Mouse (Mus musculus) adrenal gland, postnatal 4 days (tissue): ENCODE measurements around the gene Ppp1r27. TPM values are rescaled to one million over a fixed set of nuclear protein-coding genes. Genes with fewer than 3 reads are reported as not detected.
"Not testable (repeated sequence)": the region's sequence is repeated elsewhere in the genome, so short reads cannot be mapped to it uniquely, and the experiment has no call there.

Source experiments
- DNase-seq, 2 experiments: peaks; one replicate each; pipeline ENCODE4 v3.0.0; 2021 to 2022; ENCODE audit warnings: low spot score in 2 of 2, mixed read lengths in 2 of 2
- long read RNA-seq, 2 experiments: library from polyadenylated mRNA; stranded (forward); transcript quantifications; one replicate each; pipeline ENCODE4 v2.0.0; 2021
- total RNA-seq, 2 experiments: library from RNA; stranded (reverse); gene quantifications; 2 replicates each; pipeline ENCODE4 v1.2.3; 2021

The Ppp1r27 gene
- 1 to 10 TPM; 1.3 to 5.6 TPM for total RNA-seq
- long read RNA-seq, experiment 1, transcript Ppp1r27-201 (3 exons, 771 nt), result major isoform, 9 of 11 reads
- long read RNA-seq, experiment 1, partial matches to known transcripts, result 0 of 11 reads
- long read RNA-seq, experiment 1, other reads (novel, unspliced or antisense), result 2 of 11 reads
- long read RNA-seq, experiment 2, partial matches to known transcripts, result 0 of 3 reads
- long read RNA-seq, experiment 2, other reads (novel, unspliced or antisense), result 0 of 3 reads

DNA sequence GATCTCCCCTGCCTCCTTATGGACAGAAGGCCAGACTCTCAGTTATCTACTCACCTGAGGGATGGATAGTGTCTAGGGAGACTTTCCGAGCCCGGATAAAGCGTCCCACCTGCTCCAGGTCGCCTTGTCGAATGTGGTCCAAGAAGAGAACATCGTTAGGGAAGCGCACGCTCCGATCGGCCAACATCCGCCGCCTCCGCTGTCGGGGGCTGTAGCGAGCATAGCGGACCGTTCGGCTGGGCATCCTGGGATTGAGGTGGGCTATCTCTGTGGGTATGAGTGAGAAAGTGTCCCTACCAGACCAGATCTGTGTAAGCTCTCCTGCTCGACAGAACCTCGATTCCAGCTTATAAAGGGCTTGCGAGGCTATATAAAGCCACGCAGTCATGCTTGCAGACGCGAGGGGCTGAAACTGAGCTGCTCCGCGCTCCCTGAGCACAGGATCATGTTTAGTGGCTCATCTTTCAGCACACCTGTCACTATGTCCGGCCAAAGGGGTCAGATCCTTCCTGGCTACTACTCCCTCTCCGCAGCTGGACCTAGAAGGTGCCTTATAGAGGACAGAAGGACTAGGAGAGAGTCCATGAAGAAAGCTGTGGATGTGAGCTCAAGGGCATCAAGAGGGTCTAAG, at the start of gene Ppp1r27:
Gene Ppp1r27 (minus strand): TSS at position 323 of the 631 bp plus-strand sequence.
- no peak for DNase-seq

DNA sequence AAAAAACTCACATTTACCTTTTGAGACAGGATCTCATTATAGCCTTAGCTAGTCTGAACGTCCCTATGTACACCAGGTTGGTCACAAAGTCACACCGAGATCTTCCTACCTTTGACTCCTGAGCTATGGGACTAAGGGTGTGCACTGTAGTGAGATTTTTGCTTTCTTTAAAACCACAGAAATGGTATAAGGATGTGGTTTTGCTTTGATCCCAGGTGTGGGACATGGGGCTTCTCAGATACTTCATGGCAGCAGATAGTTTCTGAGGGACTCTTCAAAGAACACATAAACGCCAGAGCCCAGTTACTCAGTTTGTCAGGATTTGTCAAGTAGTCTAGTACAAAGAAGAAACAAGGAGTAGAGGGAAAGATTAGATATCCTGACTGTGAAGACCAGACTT, 49.8 kb upstream of the Ppp1r27 start:
- DNase-seq, result no peak

DNA sequence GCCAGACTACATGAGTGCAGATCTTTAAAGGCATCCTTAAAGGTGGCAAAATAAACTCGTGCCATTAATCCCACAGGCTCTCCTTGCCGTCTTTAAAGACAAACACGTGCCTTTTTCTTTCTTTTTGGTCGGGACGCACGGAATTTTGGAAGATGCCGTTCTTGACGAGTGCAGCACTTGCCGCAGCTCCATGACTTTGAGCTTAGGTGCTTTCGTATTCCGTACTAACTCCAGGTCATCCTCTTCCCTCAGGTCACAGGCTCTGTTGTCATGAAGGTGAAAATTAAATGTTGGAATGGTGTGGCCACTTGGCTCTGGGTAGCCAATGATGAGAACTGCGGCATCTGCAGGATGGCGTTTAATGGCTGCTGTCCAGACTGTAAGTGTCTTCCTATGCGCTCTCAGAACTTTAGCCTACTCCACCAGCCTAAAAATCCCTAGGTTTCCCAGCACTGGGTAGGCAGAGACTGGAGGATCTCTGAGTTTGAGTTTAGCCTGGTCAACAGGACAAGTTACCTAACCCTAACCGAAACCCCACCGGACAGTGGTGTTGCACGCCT, 48.1 kb upstream of the Ppp1r27 start:
- DNase-seq, result no peak

DNA sequence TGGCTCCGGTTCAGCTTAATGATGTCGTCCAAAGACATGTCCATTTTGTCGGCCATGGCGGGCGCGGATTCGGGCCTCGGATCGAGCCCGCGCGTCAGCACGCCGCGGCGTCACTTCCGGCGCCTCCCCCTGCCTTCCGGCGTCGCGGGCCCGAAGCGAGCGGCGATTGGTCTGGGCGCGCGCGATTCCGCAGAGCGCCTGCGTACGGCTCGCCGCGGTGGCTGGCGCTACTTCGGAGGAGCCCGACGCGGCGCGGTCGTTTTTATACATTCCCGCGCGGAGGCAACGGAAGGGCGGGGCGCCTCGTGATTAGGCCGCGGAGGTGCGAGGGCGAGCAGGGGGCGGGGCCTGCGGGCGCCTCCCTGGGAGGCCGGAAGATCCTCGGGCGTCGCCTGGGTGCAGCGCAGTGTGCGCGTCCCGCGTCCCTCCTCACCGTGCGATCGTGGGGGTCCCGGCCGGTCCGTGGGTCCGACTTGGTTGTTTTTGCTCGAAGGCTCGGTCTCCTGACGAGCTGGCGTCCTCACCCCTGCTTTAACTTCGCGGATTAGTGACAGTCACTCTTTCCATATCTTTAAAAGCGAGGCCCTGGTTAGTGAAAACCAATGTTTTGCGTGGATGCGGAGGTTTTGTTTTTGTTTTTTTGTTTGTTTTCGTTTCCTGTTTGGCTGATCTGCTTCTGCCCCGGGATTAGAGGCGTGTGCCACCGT, 47.5 kb upstream of the Ppp1r27 start, which contains the start of the genes Alyref and Anapc11:
Gene Alyref (minus strand): TSS at position 83 of the 707 bp plus-strand sequence.
Gene Anapc11 (plus strand): TSS at position 139 of the 707 bp plus-strand sequence.
- DNase-seq, result peak; percentile 87 to 95

DNA sequence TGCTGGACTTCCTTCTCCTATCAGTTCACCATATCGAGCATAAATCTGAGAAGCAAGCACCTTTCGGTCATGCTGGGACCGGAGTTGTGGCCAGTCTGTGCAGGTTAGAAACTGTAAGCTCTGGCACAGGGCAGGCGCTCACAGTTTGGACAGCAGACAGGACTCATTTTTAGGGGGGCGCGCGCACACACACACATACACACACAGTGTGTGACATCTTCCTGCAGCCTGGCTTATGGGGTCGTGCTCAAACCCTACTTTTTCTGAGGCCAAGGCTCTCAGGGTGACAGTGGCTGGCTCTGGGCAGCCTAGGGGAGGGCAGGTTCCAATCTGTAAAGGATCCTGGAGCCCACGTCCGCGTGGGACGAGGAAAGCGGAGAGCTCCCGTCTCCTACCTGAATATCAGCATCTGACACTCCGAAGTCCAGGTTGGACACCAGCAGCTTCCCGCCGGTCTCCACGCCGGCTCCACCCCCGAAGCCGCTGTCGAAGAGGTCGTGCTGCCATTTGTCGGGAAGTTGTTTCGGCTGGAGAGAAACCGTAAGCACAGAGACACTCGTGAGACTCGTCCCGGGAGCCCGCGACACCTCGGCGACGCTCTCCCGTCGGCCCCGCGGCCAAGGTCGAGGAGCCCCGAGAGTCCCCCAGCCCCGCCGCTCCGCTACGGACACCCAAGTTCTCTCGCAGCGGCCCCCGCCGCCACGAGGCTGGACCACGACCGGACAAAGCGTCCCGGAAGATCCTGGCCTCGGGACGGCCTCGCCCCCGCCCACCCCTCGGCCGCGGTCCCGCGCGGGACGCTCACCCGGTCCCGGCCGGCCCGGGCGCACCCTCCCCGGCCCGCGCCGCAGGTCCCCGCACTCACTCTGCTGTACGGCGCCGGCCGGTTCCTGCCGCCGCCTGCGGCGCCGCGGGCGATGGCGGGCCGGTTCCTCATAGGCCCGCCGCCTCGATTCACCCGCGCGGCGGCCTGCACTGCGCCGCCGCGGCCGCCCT, 46.6 kb upstream of the Ppp1r27 start:
- DNase-seq, result no peak

DNA sequence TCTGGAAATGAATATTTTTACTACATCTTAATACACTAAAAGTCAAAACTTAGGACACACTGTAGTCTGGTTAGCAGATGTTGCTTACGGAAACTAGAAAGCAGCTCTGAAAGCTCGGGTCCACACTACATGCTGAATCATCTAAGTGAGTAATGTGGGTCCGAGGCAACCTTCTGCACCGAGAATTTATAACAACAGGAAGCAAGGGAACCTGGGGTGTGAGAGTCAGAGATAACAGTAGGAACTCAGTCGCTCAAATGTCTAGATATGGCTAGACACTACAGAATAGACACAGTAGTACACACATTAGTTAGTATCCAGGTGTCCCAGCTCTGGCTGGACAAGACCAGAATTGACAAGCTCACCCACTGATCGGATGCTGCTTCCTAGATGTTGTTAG, 37.6 kb upstream of the Ppp1r27 start:
- no peak for DNase-seq

DNA sequence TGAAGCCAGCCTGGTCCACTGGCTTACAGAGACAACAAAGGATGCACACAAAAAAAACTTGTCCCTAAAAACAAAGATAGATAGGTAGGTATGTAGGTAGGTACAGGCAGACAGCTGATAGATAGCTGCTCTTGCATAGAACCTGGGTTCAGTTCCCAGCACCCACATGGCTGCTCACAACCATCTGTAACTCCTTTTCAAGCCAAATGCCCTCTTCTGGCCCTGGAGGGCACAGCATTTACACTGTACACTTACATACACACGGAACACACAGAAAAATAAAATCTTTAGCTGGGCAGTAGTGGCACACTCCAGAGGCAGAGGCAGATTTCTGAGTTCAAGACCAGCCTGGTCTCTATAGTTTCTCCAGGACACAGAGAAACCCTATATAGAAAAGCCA, 33.0 kb upstream of the Ppp1r27 start:
- no peak for DNase-seq

DNA sequence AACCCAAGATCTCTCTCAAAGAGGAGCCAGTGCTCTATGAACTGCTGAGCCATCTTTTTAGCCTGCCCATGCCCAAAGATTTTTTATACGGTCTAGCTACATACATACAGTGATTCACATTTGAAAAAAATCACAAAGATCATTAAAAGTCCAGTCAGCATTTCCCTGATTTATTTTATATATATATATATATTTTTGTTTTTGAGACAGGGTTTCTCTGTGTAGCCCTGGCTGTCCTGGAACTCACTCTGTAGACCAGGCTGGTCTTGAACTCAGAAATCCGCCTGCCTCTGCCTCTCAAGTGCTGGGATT, 32.0 kb upstream of the Ppp1r27 start:
- not testable (repeated sequence) for DNase-seq

DNA sequence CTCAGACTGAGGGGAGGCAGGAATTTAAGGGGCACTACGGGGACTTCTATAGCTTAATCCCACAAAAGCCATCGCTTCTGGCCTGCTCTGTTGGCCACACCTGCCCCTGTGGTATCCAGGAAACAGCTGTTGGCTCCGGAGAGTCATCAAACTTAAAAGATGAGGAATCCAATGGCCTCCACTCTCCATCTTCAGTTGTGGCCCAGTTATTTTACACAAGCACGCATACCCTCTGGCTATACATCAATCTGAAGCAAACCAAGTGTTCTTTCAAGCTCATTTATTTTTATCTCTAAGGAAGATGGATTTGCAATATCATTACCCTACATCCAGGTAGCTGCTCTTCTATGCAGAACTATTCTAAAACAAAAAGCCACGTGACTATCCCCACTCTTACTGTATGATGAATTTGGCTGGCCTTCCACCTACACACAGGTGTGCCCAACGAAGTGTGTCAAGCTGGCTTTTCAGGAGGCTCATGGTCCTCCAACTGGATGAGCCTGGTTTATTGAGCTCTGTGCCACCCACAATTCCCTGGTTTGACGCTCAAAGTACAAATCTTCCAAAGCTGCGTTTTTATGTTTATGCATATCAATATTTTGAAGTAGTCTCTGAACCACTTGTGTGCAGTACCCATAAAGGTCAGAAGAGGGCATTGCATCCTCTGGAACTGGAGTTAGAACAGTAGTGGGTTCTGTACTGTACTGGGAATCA, 31.5 kb upstream of the Ppp1r27 start:
- DNase-seq, result no peak

DNA sequence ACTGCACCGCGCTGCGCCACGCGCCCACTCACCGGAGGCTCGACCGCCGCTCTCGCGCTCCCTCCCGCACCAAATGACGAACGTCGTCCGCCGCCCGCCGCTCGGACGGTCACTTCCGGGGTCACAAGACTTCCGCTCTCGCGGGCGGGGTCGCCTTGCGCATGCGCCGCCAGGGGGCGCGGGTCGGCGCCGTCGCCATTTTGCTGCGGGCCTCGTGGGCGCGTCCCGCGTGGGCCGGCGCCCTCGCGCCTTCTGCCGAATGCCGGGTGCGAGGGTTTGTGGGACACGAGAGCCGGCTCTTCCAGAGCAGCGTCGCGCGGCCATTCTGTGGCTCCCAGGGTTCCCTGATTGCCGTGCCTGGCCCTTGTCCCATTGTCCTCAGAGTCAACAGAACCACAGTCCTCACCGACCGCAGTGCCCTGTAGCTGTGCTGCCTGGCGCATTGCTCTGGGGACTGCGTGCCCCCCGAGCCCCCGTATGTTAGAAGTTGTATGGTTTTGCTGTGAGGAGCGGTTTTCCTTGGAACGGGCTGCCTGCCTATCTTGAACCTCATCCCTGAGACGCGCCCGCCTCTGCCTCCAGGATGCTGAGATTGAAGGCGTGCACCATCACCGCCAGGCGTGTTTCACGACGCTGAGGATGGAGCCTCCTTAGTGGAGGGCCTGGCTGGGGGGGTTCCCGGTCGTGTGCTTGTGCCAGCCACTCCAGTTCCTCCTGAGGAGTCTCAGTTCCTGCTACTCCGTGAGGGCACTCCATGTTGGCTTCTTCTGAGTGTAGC, 30.7 kb upstream of the Ppp1r27 start, which contains the start of gene Arhgdia:
Gene Arhgdia (minus strand): TSS at position 135 of the 778 bp plus-strand sequence.
- peak; percentile 80 to 83 for DNase-seq

DNA sequence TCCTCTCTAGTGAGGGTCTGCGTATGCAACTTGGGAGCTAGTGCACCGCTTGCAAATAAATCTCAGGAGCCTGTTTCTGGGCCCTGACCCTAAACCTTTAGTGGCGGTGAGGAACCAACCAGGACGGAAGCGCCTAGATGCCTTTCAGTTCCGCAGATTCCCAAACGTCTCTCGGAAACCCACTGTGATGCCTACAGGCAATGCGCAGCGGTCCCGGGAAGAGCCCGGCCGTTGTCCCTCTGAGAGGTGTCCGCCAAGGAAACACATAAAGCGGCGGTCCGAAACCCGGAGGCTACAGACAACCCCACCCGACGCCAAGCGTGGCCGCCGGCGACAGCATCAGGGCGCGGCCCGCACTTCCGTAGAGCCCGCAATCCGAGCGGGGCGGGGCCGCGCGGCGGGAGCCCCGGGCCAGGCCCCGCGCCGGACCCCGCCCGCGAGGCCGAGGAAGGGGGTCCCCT, 30.0 kb upstream of the Ppp1r27 start:
- no peak for DNase-seq

DNA sequence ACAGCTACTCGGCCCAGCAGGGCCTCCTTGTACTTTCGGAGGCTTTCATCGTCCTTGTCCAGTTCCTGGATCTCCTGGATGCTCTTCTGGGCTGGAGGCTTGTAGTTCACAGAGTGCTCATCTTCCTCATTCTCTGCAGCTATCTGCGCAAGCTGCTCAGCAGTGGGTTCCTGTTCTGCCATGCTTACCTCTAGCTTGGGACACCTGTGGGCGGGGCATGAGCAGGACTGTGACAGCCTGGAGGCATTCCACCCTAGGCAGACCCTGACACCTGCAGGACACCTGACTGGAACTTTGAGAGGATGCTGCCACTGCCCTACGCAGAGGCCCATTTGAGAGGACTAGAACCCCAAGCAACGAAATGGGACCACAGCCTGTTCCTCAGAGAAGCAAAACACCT, 29.3 kb upstream of the Ppp1r27 start:
- DNase-seq, result no peak

DNA sequence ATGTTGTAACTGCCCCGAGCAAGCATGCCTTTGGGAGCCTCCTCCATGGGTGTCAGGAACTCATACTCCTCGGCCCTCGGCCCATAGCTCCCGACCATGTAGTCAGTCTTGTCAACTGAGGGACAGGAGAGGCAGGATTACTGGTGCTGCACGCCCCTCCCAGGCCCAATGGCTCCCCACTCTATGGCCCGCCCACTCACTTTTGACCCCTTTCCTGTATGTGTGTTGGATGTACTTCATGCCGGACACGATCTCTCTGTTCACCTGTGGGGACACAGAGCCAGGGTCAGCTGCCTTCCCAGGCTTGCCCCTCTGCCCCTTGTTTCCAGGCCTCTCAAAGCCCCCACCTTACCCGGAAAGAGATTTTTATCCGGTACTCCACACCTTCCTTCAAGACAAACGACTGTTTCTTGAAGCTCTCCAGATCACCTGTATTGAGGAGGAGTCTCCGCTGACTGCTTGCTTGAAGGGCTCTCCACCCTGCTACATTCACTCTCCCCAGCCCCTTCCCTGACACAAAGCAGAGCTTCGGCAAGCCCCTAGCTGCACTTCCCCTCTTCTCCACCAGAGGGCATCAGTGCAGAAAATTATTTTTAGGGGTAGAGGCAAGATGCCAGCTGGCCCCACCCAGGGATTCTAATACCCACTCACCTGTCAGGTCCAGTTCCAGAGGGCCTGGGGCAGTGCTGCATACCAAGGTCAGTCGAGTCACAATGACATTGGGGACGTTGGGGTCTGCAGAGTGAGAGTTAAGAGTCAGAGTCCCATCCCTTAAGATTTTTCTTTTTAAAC, 28.6 kb upstream of the Ppp1r27 start:
- DNase-seq, result peak in 1 of 2 experiments; percentile 54

DNA sequence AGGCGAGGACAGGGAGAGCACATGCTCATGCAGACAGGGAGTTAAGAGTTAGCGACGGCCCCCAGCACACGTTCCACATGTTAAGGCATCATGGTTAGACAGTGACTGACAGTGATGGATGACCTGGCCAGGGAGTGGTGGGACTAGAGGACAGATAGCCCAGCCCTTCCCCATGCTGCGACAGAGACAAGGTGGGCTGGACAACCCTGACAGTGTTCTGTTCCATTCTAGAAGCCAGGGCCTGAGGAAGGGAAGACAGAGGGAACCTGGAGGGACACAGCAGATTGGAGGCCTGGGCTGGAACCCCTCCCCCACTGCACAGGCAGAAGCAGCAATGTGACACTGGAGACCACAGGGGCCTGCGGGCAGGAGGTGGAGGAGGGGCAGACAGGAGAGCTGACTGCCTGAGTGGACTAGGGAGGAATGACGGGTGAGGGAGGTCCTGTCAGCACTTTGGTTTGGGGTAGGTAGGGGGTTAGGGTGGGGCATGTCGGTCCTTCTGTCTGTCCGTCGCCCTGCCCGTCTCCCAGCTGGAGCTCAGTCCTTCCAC, 27.8 kb upstream of the Ppp1r27 start:
- DNase-seq, result no peak

DNA sequence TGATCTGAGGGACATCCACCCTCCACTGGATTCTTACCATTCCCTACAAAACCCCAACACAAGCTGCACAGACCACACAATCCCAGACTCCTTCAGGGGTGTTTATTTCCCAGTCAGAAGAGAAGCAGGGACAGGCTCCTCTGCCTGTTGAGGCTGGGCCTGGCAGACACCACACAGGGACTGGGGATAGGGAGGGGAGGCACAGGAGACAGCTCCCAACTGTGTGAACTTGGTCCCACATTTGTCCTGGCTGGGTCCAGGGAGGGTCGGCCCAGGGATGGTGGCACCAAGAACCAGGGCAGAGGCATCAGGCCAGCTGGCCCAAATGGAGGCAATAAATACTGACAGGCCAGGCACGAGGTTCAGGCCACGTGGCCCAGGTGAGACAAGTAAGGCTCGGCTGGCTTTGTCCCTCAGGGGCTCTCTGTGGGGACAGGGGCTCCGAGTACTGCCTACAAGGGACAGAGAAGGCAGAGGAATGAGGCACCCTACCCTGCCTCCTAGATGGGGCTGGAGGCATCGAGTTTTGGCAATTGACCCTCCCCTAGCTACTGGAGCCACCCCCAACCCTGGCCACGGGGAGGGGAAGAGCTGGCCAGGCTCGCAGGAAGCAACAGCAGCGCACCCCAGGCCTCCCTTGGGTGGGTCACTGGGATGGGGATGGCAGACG, 27.2 kb upstream of the Ppp1r27 start:
- no peak for DNase-seq

DNA sequence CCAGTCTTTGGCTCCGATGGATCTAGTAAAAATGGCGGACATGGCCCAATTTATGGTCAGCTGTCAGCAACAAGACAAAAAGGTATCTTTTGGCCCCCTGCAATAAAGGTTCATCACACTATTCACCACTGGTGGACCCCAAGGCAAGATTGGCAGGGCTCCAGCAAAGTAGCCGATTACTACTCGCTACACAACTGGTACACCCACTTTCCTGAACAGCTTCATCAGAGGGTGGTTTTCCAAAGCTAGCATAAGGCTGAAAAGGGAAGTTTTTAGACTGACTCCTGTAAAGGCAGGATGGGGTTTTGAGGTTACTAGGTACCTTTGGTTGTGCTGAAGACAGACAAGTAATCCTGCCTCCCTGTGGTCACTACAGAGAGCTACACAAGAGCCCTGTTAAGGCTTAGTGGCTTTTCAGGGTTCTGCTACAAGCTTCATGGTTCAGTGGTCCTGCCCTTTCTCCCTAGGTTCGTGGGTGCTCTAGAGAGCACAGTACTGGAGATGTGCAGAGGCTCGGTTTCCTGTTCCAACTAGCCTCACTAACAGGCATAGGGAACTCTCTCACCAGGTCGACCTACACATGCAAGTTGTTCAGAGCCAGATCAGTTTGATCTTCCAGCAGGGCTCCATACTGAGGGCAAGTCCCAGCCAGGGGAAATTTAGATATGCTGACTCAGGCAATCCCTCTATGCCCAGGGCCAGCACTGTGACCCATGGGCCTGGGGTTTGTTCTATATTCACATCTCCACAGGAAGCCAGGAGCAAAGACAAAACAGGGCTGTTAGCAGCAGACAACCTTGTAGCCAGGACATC, 26.5 kb upstream of the Ppp1r27 start:
- DNase-seq, result no peak
